Mouse (Mus musculus): ENCODE results near the gene Sqstm1. TPM values are rescaled to one million over a fixed set of nuclear protein-coding genes. Genes with fewer than 3 reads are reported as not detected.

The Sqstm1 gene
- 79.4 and 111 TPM in 2 replicates for polyA plus RNA-seq (2012; rRNA removed)

DNA sequence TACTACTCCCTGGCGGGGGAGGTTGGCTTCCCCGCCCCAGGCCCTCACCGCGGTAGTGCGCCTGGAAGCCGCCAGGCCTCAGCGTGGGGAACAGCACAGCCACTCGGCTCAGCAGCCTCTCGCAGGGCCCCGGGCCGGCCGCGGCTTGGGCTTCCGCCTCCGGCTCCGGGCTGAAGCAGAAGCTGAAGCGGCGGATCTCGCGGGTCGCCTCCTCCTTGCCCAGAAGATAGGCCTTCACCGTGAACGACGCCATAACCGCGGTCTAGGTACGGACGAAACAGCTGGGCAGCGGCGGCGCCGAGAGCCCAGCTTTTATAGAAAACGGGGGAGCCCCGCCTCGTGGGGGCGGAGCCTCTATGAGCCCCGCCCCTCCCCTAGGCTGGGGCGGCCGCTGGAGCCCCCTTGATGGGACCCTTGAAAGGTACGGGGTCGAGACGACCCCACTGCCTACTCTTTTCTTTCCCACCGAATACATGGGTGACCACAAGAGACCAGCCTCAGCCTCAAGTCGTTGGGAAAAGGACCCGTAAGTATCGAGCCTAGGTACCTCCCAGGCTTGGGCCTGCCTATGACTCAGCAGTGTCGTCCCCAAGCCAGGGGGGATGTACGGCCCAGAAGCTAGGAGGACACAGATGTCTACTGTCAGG, at the start of gene Sqstm1, which contains the start of gene Mgat4b:
TSS of gene Sqstm1 (minus strand) at position 323 of the 647 bp plus-strand sequence.
TSS of gene Mgat4b (plus strand) at position 386 of the 647 bp plus-strand sequence.

DNA sequence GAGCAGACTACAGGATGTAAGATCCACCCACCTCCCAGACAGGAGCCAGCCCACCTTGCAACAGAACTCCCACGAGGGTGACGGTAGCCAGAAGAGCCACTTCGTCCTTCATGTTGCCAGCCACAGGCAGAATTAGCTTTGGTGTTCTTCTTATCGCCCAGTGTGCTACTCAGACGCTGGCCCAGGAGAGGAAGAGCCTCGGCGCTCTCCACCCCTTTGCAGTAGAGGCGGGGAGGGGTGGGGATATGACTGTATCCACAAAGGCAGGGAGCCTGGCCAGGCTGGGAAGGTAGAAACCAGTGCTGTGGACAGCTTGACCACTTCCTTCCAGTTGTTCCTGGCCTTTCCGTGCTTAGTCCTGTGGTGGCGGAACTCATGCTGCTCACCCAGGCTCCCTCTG, 27.7 kb upstream of the Sqstm1 start, which contains the start of gene Ltc4s:
TSS of gene Ltc4s (minus strand) at position 293 of the 400 bp plus-strand sequence.

DNA sequence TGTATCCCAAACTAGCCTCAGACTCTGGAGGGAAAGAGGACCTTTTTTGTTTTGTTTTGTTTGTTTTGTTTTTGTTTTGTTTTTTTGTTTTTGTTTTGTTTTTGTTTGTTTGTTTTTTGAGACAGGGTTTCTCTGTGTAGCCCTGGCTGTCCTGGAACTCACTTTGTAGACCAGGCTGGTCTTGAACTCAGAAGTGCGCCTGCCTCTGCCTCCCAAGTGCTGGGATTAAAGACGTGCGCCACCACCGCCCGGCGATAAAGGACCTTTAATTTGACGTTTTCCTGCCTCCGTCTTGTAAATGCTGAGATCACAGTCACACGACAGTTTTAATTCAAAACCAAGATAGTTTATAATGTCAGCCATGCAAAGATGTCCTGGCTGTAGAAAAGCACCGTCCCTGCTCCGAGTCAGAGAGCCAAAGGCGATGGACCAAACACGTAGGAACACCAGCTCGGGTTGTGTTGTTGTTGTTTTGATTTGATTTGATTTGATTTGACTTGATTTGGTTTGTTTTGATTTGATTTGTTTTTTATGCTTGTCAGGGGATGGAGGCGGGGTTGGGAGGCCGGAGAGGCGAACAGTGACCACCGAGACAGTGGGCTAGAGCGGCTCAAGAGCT, 36.4 kb downstream of the Sqstm1 start, which contains the start of gene Mrnip:
TSS of gene Mrnip (plus strand) at position 334 of the 619 bp plus-strand sequence.

Other genes starting within 250 kb of the Sqstm1 start
- gene Rnf130, start 185.5 kb downstream of the Sqstm1 start, polyA plus RNA-seq (2012; rRNA removed), result 26.9 and 60.8 TPM in 2 replicates
- gene Tbc1d9b, start 79.4 kb downstream of the Sqstm1 start, polyA plus RNA-seq (2012; rRNA removed), result 12.4 and 14.7 TPM in 2 replicates
- 2.0 and 3.1 TPM in 2 replicates for gene Mrnip, start 36.4 kb downstream of the Sqstm1 start, polyA plus RNA-seq (2012; rRNA removed)
- 75.4 and 163 TPM in 2 replicates for gene Mgat4b, start 63 bp upstream of the Sqstm1 start, polyA plus RNA-seq (2012; rRNA removed)
- gene Ltc4s, start 27.8 kb upstream of the Sqstm1 start, polyA plus RNA-seq (2012; rRNA removed), result 43.0 and 77.1 TPM in 2 replicates
- 6.6 and 7.0 TPM in 2 replicates for gene Maml1, start 81.5 kb upstream of the Sqstm1 start, polyA plus RNA-seq (2012; rRNA removed)
- gene Canx, start 114.8 kb upstream of the Sqstm1 start, polyA plus RNA-seq (2012; rRNA removed), result 6.9 and 8.9 TPM in 2 replicates
- gene Cby3, start 143.6 kb upstream of the Sqstm1 start, polyA plus RNA-seq (2012; rRNA removed), result not detected in 2 replicates
- gene Hnrnph1, start 166.2 kb upstream of the Sqstm1 start, polyA plus RNA-seq (2012; rRNA removed), result 3.3 and 5.5 TPM in 2 replicates
- gene Rufy1, start 220.3 kb upstream of the Sqstm1 start, polyA plus RNA-seq (2012; rRNA removed), result 7.6 and 9.3 TPM in 2 replicates